Mouse (Mus musculus): ENCODE measurements around the gene Zgrf1. TPM values are rescaled to one million over a fixed set of nuclear protein-coding genes. Genes with fewer than 3 reads are reported as not detected.

Zgrf1 gene
- polyA plus RNA-seq, 1 experiment from 2014 or later, result 20.0 TPM

GRCm38 (mm10) chr3:127651742-127652653 is 98.7 kb downstream of the Zgrf1 start:
- no peak overlapping the region for H3K9ac ChIP-seq
- ATAC-seq (ENCODE audit: low FRiP score), result peak; percentile 68; the same call in 1 of the 2 replicates
- no peak overlapping the region for H3K4me3 ChIP-seq (replicated peaks)
- no peaks in the 10 kb centered on the region for H3K36me3 ChIP-seq (replicated peaks)
- WGBS, result 26% methylated on average over 7 of the region's 7 CpGs
- H3K4me2 ChIP-seq, result no peak overlapping the region
- H3K4me1 ChIP-seq, result peaks cover 11% of the 10 kb centered on the region
- H3K27ac ChIP-seq, result peak overlapping the region; percentile 74
- H3K27me3 ChIP-seq, result peaks cover 33% of the 10 kb centered on the region
- no peaks in the 10 kb centered on the region for H3K9me3 ChIP-seq

GRCm38 (mm10) chr3:127660712-127661111 is 107.4 kb downstream of the Zgrf1 start:
- 73% methylated on average over 7 of the region's 7 CpGs for WGBS
- Histone ChIP-seq H3K27me3 (peaks cover 18% of the 10 kb centered on the region), H3K4me1 (peaks cover 25% of the 10 kb centered on the region), H3K9ac (no peak overlapping the region), H3K27ac (no peak overlapping the region), H3K4me2 (no peak overlapping the region), H3K9me3 (no peaks in the 10 kb centered on the region), H3K36me3 (replicated peaks) (no peaks in the 10 kb centered on the region), H3K4me3 (replicated peaks) (no peak overlapping the region)
- ATAC-seq (ENCODE audit: low FRiP score), result no peak

GRCm38 (mm10) chr3:127661646-127662531 is 108.6 kb downstream of the Zgrf1 start:
- Histone ChIP-seq H3K4me2 (peak overlapping the region; percentile 25; the same call in 1 of the 2 replicates), H3K9ac (no peak overlapping the region; the same call in 1 of the 2 replicates), H3K27me3 (peaks cover 21% of the 10 kb centered on the region), H3K27ac (peak overlapping the region; percentile 59), H3K4me3 (replicated peaks) (no peak overlapping the region), H3K36me3 (replicated peaks) (no peaks in the 10 kb centered on the region), H3K4me1 (peaks cover 25% of the 10 kb centered on the region), H3K9me3 (no peaks in the 10 kb centered on the region)
- WGBS, result 21% methylated on average over 22 of the region's 22 CpGs
- ATAC-seq (ENCODE audit: low FRiP score), result peak; percentile 55; the same call in 1 of the 2 replicates

MicroRNAs encoded within 50 kb of the gene (microRNA counts, 519-probe panel; counts per million panel counts)
- microRNA mmu-miR-302a (3,259 counts per million, percentile 28 among the panel's probes with 10 or more counts), microRNA mmu-miR-302b (not detected), microRNA mmu-miR-302c (not detected), microRNA mmu-miR-302d (4,497 counts per million, percentile 55 among the panel's probes with 10 or more counts), microRNA mmu-miR-367 (3,498 counts per million, percentile 33 among the panel's probes with 10 or more counts)

Small RNA genes within 50 kb of the gene (microRNA-seq; reads per million reads assigned to microRNA genes)
- gene Mir302a (906 reads per million, percentile 75 among the genes with 10 or more reads in this experiment), gene Mir302b (602 reads per million, percentile 71 among the genes with 10 or more reads in this experiment), gene Mir302c (103 reads per million, percentile 49 among the genes with 10 or more reads in this experiment), gene Mir302d (795 reads per million, percentile 74 among the genes with 10 or more reads in this experiment), gene Mir367 (not detected)

Other genes starting within 250 kb of the Zgrf1 start
- gene Ank2, start 54.1 kb upstream of the Zgrf1 start, polyA plus RNA-seq (2016; fragmentation: Nextera tagmentation; extraction: Ambion mirVana), result 118 and 121 TPM in 2 replicates
- gene Larp7, start 140 bp upstream of the Zgrf1 start, polyA plus RNA-seq (2016; fragmentation: Nextera tagmentation; extraction: Ambion mirVana), result 72.5 and 75.1 TPM in 2 replicates
- gene Neurog2, start 79.6 kb downstream of the Zgrf1 start, polyA plus RNA-seq (2016; fragmentation: Nextera tagmentation; extraction: Ambion mirVana), result 161 and 168 TPM in 2 replicates
- gene Alpk1, start 227.0 kb downstream of the Zgrf1 start, polyA plus RNA-seq (2016; fragmentation: Nextera tagmentation; extraction: Ambion mirVana), result 1.6 and 2.2 TPM in 2 replicates
- 3.8 and 4.2 TPM in 2 replicates for gene Tifa, start 236.3 kb downstream of the Zgrf1 start, polyA plus RNA-seq (2016; fragmentation: Nextera tagmentation; extraction: Ambion mirVana)